Mouse (Mus musculus) erythroblast, embryonic 14.5 days (primary cell): ENCODE results near the gene C130073F10Rik.
"Not testable (repeated sequence)": the region's sequence is repeated elsewhere in the genome, so short reads cannot be mapped to it uniquely, and the experiment has no call there.

ENCODE experiments used
- GATA1 ChIP-seq: IDR thresholded peaks from 2 replicates; pipeline ENCODE4 v1.6.1; 2012; ENCODE audit warnings: low read length, inconsistent platforms, mixed read lengths
- TAL1 ChIP-seq: IDR thresholded peaks from 3 replicates; pipeline ENCODE4 v1.6.1; 2012; ENCODE audit warnings: low read length, inconsistent platforms, mixed read lengths

GRCm38 (mm10) chr4:101940107-101940506 lies 46.5 kb upstream of the C130073F10Rik start, which contains the start of gene Gm12794:
- TF ChIP-seq TAL1, GATA1: not testable (repeated sequence)
